Mouse (Mus musculus) kidney, postnatal 14 days (tissue): ENCODE measurements around the gene Nfia.

Experiments
- DNase-seq: peaks from one replicate; pipeline ENCODE4 v3.0.0; 2022; ENCODE audit warnings: mixed read lengths

Nfia gene

DNA sequence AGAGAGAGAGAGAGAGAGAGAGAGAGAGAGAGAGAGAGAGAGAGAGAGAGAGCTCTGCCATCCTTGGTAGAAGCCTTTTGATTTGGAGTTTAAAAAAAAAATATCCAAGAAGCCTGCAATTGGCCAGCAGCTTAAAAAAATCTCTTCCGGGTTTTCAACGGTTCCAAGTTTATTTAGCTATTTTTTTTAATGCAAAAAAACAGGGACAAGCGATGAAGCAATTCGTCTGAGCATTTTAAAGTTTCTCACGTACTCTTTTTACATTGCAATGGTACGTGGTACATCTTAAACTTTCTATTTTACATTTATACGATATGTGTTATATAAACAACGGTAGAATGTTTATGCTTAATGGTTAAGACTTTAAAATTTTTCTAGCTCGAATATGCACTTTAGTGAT is at the start of gene Nfia:
Gene Nfia, plus strand, starts transcription at position 94 of the 400 bp plus-strand sequence.
- DNase-seq: no peak

DNA sequence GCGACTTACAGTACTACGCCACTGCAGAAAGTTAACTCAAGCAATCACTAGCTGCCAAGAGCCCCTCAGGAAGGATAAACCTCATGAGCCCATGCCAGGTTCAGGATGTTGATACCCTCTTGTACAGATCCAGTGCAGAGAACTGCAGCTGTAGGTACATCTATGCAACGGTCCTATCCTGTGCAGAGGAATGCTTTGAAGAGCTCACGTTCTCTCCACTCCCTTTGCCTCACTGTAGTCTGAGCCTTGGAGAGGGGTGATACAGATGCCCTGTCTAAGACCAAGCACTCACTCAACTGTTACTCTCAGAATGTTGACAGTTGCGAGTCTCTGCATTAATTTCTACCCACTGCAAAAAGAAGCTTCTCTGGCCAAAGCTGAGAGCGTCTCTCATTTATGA is 49.2 kb upstream of the Nfia start:
- no peak for DNase-seq

DNA sequence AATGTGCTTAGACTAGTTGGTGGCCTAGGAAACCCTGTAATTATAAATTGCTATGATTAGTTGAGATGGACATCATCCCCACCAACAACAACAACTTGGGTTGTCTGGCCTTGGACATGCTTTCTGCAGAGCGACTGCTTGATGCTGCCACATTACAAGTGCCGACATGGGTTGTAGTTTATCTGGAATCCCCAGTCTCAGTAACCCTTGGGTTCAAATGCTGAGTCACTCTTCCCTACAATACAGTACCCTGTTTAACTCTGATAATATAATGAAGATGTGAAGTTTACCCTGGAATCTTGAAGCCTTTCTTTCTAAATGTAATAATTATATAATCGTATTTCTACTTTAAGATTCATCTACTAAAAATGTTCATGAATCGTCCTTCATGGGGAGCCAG is 44.0 kb upstream of the Nfia start:
- DNase-seq: no peak

DNA sequence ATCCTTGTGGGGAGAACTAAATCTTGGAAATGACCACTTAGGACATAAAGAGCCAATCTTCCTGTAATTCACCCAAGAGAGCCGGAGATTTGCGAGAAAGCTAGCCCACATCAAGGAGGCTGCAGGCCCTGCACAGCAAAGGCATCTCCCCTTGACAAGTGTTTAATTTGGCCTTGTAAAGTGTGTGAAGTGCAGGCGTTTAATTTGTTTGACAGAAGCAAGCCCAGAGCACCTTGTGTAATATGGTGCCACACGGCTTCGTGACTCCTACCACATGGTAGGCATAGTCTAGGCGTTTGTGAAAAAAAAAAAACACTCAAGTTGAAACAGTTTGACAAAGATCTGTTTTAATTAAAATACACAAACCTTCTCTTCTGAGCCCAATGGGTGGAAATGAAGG is 42.5 kb upstream of the Nfia start:
- DNase-seq: no peak

DNA sequence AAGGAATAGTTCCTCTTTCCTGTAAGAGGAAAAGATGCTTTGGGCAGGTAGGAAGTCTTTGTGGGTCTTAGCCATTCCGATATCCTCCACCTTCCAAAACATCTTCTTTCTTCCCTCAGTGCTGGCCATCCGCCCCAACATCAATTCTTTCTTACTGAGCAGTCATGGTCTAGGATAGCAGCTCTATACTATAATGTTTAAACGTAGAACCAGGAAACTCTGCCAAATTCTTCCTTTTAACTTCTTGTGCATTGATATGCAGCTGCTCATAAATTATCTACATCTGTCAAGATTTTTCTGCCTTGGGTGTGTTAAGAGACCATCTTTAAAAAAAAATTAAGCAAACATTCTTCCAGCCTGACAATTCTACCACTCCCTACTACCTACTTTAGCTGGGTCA is 42.1 kb upstream of the Nfia start:
- no peak for DNase-seq

DNA sequence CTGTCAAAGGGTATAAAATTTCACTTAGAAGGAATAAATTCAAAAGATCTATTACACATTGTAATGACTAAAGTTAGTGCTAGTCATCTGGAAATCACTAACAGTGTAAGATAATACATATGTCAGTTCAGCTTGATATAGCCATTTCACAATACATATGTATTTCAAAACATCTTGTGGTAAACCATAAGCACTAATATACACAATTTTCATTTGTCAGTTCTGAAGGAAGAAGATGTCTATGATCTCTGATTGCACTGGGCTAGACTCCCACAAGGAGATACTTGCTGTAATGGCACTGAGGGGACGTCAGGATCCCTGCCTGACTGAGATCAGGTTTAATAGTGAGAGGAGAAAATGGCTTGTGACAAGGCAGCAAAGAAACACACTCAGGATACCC is 39.1 kb upstream of the Nfia start:
- no peak for DNase-seq

DNA sequence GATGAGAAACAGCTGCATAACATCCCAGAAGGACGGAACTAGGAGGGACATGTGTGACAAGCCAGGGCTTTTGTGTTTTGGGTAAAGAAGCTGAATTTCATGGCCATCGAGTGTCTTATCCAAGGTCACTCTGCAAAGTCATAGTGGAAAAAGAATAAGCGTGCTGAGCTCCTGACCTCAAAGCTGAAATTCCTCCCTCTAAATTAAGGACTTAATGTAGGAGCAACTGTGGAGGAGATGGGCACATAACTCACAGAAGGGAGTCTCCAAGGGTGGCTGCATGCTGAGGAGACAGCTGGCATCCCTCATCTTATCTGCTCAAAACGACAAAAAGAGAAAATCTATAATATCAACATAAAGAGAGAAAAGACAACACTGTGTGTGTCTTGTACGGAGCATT is 28.6 kb upstream of the Nfia start:
- DNase-seq: peak; percentile 25

DNA sequence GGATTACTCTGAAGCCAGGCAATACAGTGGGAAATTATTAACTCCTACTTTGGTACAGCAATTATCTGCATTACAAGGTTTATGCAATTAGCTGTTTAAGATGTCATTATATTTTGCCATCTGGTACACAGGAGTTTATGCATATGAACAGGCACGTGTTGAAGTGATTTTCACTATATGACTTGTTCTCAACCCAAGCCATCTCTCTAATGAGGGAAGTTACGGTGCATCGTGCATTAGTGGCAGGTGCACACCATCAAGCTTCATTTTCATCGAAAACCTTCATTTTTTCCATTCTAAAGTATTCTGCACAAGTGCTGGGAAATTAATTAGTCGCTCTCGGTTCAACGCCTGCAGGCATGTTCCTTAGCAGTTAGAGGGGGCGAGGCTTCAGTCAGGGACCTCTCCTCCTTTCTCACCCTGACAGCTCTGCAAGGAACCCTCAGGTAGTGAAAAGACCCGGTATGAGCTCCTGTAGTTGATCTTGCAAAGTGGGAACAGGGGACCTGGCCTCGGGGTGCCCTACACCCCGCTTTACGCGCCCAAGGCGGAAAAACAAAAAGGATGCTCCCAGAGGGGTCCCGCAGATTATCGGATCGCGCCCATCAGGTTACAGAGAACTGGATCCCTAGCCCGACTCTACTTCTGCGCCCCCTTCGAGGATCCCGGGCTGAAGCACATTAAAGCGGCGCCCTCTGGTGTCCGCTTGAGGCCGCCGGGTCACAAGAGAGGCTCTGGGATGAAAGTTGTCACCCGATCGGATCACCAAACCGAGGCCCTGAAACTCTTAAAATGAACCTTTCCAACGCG is 27.0 kb upstream of the Nfia start:
- DNase-seq: peak; percentile 86

DNA sequence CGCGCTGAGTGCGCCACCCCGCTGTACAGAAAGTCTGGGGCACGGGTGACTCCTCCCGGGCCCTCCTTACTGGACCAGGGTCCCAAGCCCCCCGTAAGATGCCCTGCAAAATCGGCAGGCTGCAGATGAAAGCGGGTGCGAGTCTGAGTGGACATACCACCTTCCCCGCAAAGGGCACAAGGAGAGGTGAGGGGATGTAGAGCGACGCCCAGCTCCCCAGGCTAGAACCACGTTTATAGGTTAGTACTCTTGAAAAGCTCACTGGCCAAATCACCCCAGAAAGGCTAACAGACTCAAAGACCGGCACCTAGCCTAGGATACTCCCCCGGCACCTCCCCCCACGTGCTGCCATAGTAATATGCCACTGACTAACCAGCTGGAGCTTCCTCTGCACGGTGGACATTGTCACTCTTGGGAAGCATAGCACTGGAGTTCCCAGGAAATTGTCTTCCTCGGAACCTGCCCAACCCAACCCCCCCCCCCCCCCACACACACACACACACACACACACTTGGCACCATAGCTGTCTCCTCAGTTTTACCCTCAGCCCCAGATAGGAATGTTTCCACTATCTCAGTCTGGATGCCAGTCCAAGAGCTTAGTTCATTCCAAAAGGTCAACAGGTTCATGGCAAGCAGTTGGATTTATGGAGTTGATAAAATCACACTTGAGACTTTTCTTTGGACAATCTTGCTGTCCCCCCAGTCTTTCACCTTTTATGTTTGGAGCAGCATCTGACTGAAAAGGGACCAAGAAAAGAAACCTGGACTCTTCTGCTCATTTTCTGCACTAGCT is 26.2 kb upstream of the Nfia start:
- DNase-seq: no peak

DNA sequence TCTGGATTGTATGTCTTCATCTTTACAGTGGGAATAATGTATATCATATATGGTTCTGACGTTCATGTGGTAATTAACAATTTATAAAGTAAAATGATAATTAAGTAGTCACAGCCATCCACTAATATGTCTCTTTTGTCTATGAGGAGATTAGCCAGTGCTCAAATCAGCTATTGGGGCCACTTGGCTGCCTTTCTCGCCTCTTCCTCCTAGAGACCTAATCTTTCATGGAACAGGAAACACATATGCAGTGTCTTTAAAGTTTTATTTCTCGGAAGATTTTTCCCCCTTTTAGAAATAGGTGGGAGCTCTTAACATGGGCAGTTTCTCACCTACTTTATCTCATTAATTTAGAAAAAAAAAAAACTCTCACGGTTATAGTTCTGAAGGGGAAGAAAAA is 22.1 kb upstream of the Nfia start:
- no peak for DNase-seq

DNA sequence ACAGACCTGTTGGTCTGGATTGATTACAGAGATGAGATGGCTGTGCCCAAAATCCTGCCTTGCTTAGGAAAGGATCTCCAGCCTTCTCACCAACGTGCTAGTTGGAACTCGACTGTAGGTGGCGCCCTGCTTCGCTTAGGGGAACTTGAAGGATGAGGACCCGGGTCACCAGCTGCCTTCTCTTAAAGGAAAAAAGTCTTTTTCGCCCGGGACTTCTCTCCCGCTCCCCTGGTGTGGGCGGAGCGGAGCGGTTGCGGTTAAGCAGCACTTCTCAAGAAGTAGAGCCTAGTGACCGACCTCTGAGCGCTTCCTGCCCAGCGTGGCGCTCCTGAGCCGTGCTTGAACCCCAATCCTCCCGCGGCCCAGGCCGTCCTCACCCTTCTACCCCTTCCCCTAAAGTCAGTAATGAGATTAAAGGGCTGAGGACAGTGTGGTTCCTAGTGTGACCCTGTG is 21.5 kb upstream of the Nfia start:
- DNase-seq: peak; percentile 93

DNA sequence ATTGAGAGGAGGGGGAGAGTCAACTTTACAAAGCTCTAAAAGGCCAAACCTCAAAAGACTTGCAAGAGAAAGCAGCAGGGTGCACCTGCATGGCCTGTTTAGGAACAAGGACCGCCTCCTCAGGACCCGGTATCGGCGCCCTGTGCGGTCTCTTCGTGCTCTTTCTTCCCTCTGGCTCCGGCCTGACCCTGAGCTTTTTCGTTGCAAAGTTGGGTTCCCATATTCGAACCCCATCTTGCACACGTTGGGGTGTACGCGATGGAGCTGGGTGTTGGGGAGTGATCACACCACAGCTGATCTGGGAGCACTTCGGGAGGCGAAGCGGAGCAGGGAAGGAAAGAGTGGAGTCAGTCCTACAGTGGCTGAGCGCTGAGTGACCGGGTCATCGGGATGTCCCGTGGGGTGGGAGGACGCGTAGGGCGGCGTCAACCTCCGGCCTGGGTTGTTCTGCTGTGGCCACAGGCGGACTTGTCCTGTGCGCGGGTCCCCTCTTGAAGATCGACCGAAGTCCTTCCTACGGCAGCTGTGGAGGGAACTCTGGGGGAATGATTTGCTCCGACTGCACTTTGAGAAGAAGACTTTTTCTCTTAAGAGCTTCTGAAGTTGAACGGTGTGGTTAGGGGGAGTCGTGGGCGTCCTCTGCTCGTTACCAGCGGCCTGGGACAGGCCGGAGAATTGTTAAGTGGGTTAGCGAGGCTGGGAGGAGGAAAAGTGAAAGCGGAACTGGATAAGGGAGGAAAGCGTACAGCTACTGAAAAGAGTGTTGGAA is 20.9 kb upstream of the Nfia start:
- peak; percentile 88 for DNase-seq

DNA sequence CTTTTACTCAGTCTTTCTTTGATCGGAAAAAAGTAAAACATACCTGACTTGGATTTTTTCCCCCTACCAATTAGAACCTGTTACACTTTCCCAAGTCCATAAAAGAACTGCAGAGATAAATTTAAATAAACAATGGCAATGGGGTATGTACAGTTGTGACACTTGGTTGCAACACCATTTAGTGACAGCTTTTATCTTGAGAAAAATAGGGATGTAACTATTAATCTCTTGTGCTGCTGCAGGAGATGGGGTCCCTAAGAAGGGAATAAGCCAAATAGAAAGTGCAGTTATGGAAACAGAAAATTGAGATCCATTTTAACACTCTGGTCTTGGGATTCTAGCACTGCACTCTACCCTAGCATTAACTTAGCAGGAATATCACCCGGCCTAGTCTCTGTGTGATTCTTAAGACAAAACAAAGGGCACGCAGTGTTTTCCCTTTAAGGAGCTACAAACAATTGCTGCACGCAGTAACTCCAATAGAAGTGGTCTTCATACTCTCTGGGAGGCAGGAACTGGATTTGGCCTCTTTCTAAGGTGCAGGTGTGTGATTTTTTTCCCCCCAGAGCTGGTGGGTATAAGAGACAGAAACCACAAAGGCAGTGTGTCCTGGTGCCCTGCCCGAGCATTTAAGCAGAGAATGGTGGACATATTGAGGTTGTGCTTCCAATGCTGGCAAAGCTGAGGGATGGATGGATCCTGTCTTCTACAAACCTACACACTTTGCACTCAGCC is 20.1 kb upstream of the Nfia start:
- DNase-seq: no peak

DNA sequence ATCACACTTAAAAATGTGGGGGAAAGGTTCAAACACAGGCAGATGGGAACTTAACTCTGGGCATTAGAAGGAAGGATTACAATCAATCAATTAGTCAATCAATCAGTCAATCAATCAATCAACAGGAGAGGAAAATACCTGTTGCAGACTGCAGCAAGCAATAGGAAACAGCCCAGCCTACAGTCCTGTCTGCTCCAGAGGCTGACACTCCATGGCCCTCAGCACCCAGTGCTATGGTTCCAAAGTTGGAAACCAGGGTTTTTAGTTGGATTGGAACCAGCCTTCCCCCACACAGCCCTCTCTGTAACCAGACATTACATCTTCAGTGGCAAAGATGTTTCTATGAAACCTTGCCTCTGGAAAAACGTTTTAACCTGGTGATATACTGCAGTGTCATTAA is 19.0 kb upstream of the Nfia start:
- no peak for DNase-seq

DNA sequence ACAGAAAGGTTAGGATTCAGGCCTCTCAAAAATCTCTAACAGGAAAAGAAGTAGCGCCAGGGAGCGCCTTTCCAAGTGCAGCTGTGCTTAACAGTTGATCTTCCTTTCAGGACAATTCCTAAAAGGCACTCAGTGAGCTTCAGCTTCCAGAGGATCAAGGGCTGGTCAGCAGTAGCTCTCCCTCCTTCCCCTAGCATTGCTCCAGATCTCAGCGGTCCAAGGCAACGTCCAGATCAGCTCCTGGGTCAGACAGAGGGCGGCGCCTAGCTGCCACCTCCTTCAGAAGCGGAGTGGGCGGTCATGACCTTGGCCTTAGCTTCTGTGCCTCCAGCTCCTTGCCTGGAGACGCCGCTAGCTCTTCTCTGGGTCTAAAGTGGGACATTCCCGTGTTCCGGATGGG is 18.3 kb upstream of the Nfia start:
- DNase-seq: peak; percentile 68

DNA sequence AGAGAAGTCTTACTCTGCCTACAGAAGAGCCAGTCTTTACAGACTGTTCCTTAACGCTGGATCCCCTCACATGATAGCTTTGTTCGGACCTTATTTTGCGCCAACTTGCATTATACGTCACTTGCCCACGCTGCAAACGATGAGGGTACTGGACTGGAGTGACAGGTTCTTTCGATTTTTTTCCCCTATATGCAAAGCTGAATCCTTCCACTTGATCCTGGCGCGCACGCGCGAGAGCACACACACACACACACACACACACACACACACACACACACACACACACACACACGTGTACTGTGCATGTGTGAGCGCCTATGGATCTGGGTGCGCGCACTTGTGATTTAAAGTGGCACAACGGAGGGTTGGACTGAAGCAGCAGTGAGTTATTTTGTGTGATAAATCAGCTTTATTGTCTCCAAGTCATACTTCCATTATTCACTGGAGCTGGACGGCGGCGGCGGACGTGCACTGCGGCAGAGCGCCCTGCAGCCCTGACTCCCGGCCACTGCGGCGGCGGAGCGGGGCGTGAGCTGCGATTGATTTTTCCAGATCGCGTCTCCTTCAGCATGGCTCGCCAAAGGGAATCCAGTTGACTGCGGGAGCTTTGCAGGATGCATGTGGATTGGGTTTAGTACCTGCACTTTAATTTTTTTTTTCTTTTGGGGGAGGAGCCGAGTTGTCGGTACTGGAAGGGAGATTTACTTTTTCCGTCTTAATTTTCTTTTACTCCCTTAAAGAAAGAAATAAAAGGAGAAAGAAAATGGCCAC is 15.1 kb upstream of the Nfia start:
- DNase-seq: peak; percentile 83

DNA sequence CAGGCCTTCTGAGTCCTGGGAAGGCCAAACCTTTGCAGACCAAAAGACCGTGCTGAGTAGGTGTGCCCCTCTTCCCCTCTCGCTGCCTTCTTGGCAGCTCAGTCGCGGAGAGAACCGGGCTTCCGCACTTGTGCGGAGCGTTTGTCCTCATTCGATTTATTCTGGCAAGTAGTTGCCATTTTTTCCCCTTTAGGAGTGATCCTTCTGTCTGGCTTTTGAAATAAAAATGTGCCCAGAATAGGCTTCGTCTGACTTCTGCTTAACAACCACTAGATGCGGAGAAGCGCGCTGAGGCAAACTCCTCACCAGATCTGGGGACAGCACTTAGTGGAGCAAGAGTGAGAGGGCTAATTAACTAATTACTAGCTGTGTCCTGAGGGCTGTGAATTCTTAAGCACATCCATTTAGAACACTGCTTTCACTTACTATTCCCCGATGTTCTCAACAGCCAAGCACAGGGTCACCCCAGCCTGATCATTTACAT is 14.5 kb upstream of the Nfia start:
- peak; percentile 55 for DNase-seq

DNA sequence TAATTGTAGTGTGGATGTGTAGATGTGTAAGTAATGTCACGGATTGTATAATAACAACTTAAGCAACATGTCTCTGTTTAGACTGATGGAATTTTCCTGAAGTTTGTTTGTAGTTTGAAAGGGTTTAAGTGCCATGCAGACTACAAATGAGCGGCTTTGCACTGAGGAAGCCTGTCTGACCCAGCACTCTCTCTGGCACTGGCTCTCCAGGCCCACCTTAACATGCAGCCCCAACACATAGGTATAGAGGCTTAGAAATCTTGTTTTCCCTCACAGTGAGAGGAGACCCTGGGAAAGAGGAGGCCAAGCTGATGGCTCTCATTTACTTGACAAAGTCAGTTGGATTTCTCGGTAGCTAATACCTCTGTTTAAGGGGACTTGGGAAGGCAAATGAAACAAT is 13.9 kb upstream of the Nfia start:
- no peak for DNase-seq

DNA sequence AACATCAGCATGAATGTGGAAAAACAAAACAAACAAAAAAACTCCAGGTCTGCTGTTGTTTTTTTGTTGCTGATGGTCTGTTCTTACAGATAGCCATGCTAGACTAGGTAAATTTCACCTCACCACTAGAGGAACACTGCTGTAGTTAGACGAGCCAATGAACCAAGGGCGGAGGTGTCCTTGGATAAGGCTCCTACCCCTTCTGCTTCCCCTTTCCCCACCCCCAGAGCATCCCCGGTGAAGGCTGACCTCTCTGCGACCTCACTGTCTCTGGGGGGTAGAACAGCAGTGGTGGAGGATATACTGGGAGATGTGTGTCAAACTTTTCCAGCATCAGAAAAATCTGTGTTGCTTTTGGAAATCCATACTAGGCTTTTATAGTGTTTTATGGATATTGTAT is 7.9 kb upstream of the Nfia start:
- DNase-seq: no peak

DNA sequence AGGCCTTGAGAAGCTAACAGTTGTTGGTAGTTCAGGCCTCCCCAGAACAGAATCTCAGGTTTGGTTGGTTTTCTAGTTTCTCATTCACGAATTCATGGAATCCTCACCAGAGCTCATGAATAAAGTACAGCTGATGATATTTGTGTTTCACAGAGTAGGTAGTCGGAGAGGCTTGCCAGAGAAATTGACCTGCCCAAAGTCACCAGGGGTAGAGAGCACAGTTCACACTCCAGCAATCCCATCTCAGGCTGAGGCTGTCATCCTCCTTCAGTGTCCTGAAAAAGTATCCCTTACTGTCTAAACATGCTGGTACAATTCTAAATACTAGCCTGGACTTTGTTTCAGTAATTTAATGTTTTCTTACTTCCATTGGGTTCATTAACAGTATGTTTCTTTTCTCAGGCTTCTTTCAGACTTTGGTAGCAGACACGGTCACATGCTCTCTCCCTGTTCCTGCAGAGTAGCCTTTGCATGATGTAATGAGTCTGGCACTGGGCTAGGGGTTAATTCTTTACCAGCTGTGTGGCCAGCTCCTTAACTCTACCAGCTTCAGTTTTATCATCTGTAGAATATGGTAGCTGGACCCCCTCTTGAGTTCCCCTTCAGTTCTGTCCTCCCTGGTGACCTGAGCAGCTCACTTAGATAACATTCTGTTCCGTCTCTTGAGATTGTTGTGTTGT is 7.1 kb upstream of the Nfia start:
- DNase-seq: peak; percentile 78

DNA sequence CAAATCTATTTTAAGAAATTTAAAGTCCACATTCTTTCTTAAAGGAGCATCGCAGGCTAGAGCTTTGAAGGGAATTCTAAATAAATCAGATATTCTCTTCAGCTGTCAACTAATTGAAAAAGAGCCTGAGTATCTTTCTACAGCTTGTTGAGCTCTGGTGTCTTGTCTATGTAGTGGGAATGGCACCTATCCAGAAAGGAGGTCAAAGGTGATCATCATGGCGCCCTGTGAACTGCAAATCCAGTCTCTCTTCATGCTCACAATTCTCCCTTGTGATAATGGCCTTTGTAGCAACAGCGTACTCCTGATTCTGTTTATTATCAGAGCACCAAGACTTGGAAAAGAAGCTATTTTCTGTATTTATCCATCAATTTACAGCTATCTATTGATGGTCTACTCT is 6.4 kb upstream of the Nfia start:
- no peak for DNase-seq
